Mouse (Mus musculus) adrenal gland, adult 2 months (tissue): ENCODE results near the gene 2010109A12Rik. TPM values are rescaled to one million over a fixed set of nuclear protein-coding genes. Genes with fewer than 3 reads are reported as not detected.

ENCODE experiments used
- DNase-seq: peaks from one replicate; pipeline ENCODE4 v3.0.0; 2021
- long read RNA-seq: library from polyadenylated mRNA; stranded (forward); transcript quantifications from one replicate; pipeline ENCODE4 v2.0.0, GENCODE M21; 2021
- polyA plus RNA-seq: library from polyadenylated mRNA; depleted of rRNA; stranded (reverse); fragments of >200 nt; gene quantifications from 2 replicates; pipeline ENCODE4 v1.2.3, GENCODE M21; 2012; rRNA removed
- total RNA-seq, 2 experiments: library from RNA; stranded (reverse); gene quantifications; 2 replicates each; pipeline ENCODE4 v1.2.3; 2021

Gene 2010109A12Rik
- total RNA-seq (1 to 10 TPM in 1 of 2 experiments, under 1 TPM in 1; 0.73 to 1.6 TPM), polyA plus RNA-seq (not detected in 2 replicates)
- long read RNA-seq, result 0 reads

DNA sequence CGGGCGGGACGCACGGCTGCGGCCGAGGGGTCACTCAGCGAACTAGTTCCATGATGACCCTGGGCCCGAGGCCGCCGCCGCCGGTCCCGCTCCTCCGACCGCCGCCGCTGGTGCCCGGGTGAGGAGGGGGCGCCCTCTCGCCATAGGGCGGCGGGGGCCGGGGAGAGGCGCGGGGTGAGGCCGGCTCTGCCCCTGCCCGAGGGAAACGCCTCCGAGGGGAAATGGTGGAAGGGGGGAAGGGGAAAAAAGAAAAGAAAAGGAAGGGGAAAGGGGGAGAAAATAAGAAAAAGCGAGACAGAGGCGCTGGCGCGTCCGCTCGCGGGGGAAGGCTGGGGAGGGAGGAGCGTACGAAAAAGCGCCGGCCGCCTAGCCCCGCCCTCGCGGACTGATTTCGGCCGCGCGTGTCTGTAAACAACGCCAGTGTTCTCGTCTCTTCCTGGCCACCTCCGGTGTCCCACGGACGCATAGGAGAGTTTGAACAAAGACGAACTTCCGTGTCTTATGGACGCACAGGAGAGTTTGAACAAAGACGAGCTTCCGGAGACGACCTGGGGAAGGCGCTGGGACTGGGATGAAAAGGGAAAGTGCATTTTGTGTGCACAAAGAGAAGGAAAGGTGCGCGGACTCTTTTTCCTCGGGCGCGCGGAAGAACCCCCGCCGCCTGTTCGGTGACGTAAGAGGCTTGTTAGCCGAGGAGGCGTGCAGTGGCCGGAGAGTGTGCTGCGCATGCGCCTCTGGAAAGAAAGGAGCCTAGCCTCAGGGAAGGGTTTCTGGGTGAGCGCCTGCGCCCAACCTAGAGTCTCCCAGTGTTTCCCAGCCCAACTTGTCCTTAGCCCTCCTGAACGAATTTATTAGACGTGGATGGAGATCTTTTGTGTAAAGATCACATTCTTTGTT is at the start of gene 2010109A12Rik, which contains the start of gene Ccni:
Gene 2010109A12Rik, plus strand, starts transcription at position 410 of the 897 bp plus-strand sequence.
Gene Ccni, minus strand, starts transcription at position 387 of the 897 bp plus-strand sequence.
- peak; percentile 97 for DNase-seq

DNA sequence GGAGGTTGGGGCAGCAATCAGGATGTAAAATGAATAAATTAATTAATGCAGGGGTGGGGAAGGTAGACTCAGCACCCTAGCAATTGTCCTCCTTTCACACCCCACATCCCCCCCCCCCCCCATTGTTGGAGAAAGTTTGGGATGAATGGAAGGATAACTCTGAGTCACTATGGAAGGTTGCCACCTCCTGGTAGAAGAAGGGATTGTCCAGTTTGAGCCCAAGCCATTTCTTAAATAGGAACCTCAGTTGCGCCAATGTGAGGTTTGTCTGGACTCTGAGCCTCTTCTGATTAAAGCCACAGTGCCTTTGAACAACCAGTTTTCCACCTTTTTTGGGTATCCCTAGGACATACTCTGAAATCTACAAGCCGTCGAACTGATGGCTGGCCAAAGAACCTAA is 42.8 kb upstream of the 2010109A12Rik start:
- DNase-seq, result peak; percentile 54

DNA sequence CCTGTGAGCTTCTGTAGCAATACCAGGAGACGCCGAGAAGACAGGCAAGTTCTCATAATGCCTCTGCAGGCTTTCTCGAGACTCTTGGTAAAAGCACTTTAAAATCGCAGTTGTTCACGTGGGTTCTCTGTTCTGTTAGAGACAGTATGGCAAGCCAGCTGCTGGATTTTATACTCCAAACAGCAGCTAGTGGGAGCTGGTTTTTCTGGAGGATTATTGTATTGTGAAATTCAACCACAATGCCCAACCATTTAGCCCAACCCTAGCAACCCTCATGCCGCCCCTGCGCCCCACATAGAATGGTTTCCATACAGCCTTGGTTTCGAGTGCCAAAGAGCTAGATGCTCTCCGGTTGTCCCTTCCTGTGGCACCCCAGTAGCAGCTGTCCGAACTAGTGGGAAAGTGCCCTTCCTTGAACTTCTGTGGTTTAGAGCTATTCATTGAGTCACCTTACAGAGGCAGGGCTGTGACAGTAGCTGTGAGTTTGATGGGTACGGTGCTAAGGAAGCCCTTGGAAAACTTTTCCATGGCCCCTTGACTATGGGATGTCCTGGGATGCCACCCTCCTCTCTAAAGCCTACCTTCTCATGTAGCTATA is 38.3 kb upstream of the 2010109A12Rik start:
- DNase-seq, result no peak

DNA sequence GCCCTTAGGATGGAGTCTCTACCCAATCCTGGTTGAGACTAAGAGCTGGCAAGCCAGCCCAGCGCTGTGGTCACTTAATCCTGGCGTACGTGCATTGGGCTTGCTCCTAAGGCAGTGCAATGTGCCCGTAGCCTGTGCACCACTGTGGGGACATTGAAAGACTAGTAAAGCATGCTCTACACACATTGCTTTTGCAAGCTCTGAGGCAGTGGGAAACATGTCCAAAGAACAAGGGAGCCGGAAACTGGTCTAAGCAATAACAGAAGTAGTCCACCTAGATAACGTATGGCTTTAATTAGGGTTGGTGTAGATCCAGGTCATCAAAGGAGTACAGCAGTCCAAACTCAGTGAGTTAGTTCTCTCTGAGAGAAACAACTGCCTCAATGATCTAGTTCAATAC is 37.7 kb upstream of the 2010109A12Rik start:
- DNase-seq, result no peak

DNA sequence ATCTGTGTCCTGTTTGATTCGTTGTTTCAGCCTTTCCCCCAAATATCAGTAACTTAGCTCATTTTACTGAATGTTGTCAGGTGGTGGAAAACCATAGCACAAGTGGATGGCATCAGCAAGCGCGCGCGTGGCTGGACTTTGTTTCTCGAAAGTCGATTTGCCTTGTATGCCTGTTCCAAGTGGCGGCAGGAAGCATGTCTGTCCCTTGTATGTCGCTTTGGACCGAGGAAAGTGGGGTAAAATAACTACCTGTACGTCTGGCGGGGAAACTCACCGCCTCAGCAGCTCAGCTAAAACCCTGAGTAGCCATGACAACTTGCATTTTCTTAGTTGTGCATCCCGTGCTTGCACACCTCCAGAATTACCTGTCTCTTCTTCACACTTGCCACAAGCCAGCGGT is 34.9 kb upstream of the 2010109A12Rik start:
- no peak for DNase-seq

DNA sequence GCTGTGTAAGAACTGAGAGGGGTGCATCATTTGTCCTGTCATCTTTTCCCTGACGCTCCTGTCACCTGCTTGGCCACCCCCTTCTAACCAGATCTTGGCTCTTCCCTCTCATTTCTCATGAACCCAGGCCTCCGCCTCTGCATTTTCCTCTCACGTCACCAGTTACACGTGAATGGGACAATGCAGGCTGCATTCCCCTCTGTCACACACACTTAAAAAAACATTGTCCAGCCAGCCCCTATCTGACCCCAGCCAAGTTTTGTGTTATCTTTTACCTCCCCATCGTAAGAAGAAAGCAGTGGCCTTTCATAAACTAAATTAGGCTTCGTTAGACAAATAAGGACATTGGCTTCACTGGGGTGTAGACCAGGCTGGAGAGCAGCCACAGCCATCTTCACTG is 33.8 kb upstream of the 2010109A12Rik start:
- DNase-seq, result no peak

DNA sequence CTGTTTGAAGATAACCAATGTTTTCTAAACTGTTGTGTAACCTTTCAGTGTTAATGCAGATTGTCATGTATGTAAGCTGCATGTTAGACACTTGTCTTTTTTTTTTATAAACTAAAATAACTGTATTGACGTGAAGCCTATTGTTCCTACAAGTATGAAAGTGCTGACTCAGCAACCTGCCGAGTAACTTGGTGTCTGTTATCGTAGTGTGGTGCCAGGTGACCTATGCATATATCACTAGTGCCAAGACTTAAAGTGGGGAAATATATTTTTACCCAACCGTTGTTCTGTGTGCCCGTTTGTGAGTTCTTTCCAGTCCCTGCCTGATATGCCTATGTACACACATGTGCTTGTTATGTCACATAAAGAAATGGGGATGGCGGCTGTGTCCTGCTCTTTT is 31.6 kb upstream of the 2010109A12Rik start:
- DNase-seq, result no peak

DNA sequence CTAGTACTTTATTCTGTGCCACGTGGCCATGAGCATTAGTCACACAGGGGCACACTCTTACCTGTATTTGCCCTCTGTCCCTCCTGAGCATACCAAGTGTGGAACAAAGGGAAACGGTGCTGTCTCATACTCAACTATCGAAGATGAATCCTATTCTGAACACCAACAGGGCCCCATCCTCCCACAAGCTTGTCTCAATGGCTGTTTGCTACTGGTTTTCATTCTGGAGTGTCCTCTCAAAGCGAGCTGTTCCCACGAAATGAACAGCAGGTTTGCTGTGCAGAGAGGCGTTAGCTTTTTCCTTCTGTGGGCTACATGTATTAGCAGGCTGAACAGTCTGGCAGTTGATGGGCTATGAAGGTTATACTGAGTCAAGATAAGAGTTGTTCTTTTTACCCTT is 27.7 kb upstream of the 2010109A12Rik start:
- no peak for DNase-seq

DNA sequence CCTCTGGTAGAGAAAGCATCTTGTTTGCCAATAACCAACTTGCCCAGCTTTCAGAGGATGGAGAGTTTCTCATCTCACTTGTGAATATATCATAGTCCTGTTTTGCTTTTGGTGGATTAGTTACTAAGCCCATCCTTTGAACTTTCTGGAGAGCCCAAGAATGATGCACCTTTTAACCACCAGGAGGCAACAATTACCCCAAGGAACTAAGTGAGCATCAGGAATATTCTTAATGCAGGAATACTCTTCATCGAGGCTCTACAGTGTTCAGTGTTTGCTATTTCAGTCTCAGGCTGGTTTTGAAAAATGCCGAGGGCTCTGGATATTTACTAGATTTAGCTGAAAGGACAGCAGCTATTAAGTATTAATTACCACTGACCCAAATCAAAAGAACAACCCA is 26.1 kb upstream of the 2010109A12Rik start:
- no peak for DNase-seq

DNA sequence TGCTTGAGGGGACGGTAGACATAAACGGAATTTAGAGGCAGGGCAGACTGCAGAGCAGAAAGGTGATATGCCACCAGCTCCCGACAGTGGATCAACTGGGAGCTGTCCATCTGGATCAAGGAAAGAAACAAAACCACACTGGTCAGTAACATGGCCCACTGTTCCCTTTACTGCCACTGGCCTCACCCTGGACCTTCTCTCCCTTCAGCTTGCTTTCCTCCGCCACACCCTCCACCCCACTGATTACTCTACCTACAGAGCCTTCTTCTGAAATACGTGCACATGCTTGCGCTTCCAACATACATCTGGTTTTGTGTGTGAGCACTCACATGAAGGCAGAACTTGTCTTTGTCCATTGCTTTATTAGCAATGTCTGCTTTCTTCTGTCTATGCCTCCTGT is 23.0 kb upstream of the 2010109A12Rik start:
- no peak for DNase-seq

DNA sequence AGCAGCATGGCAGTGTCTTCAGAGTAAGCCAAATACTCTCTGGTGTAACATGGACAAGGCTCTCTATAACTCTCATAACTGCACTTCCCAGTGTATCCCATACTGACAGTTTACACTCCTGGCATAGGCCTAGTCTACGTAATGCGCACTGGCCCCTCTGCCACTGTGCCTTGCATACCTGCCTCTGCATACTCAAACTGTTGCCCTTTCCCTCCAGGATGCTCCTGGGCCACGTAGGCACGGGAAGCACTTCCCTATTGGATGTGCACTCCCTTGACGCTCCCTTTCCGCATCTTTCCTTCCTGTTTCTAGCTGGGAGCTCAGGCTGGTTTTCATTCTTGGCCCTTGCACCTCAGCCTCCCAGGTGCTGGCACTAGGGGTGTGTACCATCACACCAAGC is 21.8 kb upstream of the 2010109A12Rik start:
- no peak for DNase-seq

DNA sequence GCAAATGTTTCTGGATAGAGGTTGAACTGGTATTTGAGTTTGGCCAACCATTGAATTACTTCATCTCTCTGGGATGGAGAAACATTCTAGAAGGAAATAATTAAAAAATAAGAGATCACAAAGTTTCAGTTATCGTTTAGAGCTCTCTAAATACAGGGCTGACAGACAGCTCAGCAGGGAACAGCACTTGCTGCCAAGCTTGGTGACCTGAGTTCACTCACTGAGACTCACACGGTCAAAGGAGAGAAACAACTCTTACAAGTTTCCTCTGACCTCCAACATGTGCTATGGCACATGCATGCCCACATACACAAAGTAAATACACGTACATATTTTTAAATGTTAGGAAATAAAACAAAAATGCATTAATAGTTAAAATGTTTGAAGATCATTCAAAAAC is 16.7 kb upstream of the 2010109A12Rik start:
- DNase-seq, result no peak

DNA sequence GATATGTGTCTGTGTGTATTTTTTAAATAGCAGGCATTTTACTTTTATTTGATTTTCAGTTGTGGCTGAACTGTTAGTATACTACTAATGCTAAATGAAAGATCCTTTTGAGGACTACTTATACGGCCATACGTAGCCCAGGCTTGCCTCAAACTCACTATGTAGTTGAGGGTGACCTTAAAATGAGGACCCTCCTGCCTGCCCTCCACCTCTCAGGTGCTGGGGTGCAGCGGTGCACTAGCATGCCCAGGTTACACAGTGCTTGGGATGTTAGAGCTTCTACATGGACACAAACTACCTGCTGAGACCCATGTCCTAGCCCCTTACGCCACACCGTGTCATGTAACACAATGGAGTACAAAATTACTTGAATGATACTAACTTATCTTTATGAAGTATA is 15.9 kb upstream of the 2010109A12Rik start:
- DNase-seq, result no peak

DNA sequence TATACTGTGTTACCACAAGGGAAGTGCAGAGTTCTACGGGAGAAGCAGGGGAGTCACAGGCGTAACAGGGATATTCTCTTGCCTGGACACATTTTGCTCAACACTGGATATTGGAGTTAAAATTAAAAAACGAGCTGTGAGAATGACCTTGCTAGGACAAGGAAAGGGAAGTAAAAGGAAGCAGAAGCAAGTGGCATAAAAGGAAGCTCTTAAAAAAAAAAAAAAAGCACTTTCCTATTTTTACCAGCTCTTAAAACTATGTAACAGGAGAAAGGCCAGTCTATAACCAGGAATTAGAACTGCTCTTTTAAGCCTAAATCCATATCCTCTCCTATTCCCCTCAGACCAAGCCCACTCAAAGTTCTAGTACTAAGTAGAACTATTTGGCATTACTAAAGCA is 8.1 kb upstream of the 2010109A12Rik start:
- no peak for DNase-seq

DNA sequence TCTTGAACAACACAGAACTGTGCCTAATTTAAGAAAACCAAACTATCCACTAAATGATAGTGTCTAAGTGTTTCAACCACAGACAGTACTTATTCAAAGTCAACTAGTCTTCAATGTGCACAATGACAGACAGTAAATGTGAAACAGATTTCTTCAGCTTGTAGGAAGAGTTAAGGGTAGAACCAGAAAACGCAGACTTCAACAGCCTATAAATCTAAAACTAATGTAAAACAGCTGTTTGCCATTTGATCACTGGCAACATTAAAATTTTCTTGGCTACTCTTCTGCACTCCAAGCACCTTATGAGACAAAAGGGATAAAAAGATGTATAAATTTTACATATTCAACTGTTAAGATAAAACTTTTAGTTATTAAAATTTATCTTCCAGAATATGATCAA is 5.1 kb upstream of the 2010109A12Rik start:
- DNase-seq, result no peak

DNA sequence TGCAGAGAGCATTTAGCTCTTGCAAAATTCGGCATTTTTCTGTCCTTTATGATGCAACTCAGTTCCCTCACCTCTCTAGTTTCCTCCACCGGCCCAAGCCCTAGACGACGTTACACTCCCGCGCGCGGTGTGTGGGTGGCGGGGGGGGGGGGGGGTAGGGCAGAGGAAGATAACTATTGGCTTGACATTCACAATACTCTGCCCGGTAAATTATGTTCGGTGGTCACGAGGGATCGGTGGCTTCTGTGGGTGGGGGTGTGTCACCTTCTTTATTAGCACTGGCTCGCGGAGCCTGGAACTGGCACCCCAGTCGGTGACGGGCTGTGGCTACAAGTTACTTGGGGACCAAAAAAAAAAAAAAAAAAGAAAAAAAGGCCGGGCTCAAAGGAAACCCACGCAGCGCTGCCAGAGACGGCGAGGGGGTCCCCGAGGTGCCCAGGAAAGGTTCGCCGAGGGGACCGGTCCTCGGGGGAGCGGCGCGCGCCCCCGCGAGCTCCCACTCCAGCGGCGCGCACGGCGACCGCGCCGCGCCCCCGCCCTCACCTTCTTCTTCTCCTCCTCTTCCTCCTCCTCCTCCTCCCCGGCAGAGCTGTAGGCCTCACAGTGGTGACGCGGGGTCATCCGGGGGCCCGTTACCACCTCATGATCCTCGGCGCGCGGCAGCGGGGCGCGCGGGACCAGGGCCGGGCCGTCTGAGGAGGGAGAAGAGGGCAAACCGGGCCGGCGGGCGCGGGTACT is 778 bp upstream of the 2010109A12Rik start:
- DNase-seq, result peak; percentile 77

DNA sequence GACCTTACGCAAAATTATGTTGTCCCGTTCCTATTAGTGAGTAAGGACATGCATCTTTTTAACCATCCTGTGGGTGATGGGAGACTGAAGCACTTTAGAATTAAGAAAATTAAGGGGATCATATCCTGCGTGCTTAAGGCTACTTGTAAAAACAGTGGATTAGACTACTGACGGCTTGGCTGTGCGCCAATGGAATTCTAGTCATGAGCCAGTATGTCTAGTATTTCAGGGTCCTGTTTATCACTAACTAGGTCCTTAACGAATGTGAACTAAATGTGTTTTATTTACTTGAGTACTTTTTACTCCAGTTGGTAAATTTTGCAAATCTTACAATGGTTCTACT is 659 bp downstream of the 2010109A12Rik start:
- no peak for DNase-seq

DNA sequence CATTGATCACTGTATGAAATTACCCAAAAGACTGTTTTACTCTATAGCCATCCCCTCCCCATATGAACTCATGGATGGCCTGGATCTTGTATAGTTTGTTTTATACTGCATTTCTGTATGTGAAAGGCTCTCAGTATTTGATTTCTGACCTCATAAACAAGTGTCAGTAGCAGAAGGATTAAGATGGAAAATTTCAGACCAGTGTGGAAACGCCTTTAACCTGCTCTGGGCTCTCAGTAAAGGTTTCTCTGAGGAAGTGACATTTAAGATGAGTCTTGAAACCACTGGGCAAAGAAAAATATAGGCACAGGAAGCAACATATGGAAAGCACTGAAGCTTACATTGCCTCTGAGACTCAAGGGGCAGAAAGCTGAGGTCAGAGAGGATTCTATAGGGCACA is 1.2 kb downstream of the 2010109A12Rik start:
- DNase-seq, result no peak

DNA sequence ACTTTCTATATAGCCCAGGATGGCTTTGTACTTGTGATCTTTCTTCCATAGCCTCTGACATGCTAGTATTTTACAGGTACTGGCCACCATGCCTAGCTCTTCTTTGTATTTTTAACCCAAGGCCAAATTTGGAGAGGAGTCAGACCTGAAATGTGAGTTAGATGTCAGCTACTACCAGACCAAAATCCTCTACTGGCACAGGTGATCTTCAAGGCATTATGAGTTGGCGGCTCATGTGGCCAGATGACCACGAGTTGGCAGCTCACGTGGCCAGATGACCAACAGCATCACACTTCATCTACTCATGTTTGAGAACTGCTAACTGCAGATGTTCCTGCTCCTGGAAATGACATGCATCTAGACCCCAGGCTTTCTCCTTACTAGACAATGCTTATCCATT is 12.1 kb downstream of the 2010109A12Rik start:
- no peak for DNase-seq

DNA sequence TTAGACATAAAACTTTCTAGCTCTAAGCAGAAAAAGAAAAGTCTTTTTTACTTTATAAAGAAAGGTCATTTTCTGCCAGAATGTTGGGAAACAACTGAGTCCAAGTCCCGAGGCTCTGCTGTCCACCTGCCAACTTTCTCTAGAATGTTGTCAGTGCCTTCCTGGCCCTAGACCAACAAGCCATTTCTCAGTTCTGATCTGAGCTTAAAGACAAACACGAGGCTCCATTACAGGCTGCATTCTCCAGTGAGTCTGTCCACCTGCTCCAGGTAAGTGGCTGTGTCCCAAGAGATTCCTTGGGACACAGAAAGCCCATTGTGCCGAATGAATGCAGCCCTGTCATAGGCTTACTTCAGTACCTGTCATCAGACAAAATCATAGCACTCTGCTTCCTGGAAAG is 15.3 kb downstream of the 2010109A12Rik start:
- DNase-seq, result peak; percentile 59

DNA sequence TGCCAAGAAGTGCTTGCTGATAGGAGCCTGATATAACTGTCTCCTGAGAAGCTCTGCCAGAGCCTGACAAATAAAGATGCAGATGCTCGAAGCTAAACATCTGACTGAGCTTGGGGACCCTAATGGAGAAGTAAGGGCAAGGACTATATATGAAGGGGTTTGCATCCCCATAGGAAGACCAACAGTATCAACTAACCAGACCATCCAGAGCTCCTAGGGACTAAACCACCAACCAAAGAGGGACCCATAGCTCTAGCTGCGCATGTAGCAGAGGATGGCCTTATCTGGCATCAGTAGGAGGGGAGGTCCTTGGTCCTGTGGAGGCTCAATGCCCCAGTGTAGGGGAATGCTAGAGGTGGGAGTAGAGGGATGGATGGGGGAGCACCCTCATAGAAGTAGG is 18.2 kb downstream of the 2010109A12Rik start:
- DNase-seq, result no peak

DNA sequence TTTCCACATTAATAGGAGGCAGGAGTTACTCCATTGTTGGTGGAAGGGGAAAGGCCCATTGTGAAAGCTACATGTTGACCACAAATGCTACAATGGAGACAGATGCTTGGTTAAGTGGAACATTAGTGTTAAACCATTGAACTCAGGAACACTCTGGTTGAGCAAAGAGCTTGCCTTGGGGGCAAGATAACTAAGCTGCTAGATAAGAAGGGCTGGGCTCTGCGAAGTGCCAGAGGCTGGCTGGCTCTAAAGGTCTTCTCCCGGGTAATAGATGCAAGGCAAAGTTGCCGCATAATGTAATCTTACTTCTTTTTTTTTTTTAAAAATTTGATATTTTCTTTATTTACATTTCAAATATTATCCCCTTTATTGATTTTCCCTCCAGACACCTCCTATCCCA is 20.8 kb downstream of the 2010109A12Rik start:
- no peak for DNase-seq

DNA sequence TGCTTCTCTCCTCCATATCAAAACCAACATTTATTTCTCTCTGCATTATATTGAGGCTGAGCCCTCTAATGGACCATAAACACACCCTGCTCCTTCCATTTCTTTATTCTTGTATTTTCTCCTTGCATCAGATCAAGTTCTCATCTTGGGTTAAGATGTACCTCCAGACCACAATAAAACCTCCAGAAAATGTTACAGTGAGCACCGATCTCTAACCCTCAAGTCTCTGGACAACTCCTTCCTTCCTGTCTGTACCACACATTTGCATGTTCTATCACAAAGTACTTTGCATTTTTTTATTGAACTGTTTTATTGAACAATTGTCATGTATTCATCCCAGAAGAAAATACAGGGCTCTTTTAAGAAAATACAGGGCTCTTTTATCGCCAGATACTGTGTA is 23.2 kb downstream of the 2010109A12Rik start:
- DNase-seq, result no peak
